Mouse (Mus musculus): ENCODE measurements at regions not wholly inside any gene's neighbourhood (a gene's known extent, or its start where the extent isn't known, plus 50 kb on each side); places are given as distances from the start of the nearest gene placed in this dataset.

DNA sequence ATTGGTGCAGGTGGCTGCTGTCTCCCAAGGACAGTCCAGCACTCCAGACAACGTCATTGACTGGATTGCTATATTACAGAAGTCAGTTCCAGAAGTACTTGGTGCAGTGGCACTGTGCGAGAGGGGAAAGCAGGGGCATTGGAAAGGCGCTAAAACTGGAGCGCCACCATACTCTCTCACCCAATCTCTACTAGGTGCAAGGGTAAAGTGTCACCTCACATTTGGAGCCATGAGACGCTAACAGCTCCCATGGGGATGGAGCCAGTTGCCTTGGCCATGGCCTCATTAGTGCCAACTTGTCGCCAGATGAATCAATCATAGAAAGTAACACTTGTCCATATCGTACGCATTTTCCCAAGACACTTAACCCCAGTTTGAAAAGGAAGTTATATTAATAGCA lies 1617.2 kb upstream of the Gulo start:
- DNase-seq (ENCODE audit: low spot score) = no peak

DNA sequence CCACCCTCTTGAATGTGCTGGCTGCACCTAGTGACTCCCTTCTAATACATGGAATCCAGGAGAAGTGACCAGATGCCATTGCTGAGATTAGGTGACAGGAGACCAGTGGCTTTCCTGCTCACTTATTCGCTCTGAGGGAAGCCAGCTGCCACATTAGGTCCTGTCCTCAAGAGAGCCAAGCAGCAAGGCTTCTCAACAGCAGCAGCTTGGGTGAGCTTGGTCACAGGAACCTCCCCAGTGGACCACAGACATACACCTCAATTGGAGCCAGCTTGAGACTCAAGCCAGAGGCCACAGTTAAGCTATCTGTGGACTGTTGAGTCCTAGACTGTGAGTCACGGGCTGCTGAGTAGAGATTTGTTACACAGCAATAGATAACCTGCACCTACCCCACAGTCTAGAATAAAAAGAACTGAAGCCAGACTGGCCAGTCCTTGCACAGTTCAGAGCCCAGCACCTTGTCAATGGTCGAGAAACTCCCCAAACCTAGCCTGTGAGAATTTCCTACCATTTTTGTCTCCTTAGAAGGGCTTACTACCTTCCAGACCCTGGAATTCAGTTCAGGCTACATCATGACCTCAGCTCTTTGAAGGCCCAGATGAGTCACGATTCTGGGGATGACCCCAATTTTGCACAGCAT lies 1615.0 kb upstream of the Gulo start:
- DNase-seq (ENCODE audit: low spot score) = no peak

DNA sequence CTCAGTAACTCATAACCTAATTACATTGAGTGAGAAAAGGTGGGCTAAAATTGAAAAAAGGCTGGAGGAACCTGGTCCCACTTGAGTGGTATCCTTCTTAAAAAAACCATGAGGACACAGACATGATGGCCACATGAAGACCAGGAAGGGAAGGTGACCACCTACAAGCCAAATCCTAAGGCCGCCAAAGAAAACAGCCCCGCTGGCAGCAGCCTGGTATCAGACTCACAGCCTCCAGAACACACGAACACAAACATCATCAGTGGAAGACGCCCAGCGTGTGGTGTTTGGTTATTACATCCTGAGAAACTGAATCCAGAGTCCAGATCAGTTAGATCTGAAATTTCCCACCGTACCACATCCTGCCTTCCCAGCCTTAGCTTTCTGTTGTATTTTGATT lies 1613.9 kb upstream of the Gulo start:
- DNase-seq (ENCODE audit: low spot score) = no peak

DNA sequence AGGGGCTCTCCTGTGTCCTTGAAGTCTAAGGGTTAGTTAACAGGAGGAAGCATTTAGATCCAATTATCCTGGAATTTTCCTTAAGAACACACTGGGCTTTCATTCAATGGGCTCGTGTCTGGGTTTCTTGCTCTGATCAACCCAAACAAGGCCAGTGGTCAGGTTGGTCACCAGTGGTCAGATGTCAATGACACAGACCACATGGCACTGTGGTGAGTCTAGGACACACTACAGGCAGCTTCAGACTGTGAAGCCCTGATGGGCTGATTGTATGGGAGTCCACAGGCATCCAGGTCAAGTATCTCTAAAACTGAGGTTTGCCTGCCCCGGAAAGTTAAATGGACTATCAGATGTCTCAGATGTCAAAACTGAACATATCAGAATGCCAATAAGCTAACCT lies 1612.5 kb upstream of the Gulo start:
- DNase-seq (ENCODE audit: low spot score) = no peak

DNA sequence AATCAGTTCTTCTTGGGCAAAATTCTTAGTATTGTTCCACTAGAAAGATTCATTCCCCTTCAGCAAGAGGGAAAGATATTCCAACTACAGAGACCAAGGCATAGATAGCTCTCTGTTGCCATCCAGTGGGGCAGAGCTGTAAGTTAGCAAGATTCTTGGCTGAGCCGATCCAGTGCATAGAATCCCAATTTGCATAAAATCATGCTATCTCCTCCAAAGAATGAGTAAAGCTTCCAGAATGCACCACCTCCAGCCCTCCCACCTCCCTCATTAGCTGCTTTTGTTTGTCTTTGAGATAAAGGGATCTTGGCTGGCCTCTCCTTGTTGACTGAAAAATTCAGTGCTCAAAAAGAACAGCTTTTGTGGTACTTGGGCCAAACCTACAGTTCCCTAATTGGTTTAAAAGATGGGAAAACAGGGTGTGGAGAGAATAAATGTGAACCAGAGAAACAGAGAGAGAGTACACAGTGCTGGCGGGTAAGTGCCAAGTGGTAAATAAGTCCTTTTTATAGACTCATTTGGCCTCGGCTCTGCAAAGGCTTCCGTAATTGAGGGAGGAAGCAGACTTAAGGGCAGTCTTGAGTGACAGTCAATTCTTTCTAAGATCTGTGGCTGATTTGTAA lies 1612.0 kb upstream of the Gulo start:
- DNase-seq (ENCODE audit: low spot score) = peak; percentile 47

DNA sequence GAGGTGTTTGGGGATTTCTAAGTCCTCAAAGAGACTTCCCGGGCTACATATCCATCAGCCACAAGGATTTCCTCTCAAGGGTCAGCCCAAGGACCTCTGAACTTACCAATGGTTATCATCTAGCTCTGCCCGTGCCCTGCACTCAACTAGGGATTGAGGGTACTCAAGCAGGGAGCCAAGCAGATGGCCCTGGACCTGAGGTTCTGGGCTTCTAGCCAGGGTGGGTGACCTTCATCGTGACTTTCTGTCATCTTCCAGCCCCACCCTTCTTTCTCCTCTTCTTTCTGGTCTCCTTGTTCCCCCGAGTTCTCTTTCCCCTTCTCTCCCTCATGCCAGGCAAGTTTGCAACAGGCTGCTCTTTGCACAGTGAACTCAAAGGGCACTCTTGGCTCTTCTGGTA lies 1610.6 kb upstream of the Gulo start:
- no peak for DNase-seq (ENCODE audit: low spot score)

DNA sequence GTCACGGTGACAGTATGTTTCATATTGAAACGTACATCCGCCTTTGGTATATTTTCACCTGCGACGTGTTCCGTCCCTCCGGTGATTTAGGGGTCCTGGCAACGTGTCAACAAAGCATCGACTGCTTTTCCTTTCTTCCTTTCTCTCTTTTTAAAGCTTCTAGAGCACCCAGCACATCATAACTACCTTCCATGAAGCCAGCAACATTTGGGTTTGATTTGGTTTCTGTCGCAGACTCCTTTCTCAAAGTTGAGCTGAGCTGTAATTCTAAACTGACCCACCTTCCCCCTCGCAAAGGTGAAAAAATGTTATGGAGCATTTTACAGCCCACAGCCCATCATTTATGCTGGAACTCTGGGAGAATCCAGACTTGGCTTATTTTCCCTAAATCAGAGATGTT lies 1605.4 kb upstream of the Gulo start:
- no peak for DNase-seq (ENCODE audit: low spot score)

DNA sequence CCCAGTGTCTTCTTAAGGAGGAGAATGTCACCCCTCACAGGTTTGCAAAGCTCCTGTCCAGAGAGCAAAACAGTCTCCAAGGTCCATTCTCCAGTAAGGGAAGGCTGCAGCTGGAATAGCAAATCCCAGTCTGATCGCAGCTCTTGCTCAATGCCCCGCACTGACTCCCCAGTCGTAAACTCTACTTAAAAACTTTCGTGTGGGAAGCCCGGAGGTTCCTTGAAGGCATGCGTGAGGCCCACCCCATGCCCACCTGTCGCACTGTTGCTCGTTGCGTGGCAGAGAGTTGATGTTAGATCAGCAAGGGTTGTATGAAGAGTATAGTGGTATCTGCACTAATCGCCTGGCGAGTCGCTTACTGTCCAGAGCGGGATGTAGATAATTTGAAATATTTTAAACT lies 1604.7 kb upstream of the Gulo start:
- DNase-seq (ENCODE audit: low spot score) = no peak

DNA sequence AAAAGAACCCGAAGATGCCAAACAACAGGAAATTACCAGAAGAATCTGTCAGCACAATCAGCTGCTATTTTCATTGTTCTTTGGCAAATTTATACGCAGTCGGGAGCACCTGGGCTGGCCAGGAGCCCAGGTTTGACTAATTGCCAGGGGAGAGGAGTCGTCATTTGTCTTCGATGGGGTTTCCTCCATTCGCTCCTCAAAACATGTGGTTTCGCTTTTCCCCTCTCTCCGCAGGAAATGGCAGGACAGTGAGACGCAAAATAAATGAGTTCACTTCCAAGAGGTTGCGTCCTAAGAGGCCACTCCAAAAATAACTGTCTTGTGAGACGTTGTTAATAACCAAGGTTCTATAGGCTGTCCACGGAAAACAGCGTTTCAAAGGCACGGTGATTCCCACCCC lies 1604.2 kb upstream of the Gulo start:
- peak; percentile 3 for DNase-seq (ENCODE audit: low spot score)

DNA sequence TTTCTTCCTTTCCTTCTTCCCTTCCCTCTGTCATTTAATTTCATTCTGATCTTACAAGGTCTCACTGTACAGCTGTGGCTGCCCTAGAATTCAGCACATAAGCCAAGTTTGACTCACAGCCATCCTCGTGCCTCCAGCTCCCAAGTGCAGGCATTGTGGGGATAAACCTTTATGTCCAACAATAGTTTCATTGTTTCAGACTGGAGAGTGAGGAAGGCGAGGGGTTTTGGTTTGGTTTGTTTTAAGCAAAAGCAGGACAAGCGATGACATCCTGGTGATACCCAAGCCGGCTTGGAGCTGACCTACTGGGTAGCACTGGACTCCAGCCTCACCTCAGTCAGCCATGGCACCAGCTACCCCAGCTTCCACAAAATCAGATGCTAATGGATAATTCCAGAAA lies 1603.5 kb upstream of the Gulo start:
- DNase-seq (ENCODE audit: low spot score) = no peak

DNA sequence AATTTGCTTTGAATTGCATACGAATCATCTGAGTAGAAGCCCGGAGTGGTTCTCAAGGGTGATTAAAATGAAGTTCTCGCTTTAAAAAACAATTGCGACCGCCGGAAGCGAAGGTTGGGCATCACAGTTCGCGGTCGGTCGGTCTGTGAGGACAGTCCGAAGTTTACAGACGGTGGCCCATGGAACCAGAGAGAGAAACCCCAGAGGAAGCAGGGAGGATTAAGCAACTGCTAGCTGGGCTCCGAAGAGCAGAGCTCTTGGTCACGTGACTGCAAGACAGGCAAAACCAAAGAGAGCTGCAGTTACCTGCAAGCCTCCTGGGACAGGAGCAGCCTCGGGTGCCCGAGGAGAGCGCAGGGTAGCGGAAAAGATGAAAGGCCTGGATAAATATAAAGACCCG lies 1599.3 kb upstream of the Gulo start:
- peak; percentile 46 for DNase-seq (ENCODE audit: low spot score)

DNA sequence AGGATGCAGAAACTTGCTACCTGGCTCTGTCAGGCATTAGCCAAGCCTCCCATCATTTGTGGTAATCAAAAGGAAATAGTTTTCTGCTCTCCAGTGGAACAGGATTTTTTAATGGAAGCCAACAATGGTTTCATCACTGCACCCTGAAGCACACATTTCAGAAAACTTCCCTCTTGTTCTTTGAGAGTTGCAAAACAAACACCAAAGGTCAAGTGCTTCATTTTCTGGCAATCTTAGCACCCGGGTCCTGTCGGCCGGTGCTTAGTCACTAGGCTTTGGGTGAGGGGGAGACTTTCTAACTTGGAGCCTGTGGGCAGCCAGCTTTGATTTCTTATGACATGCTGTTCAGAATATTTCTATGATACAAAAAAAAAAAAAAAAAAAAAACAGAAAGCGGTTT lies 1594.0 kb upstream of the Gulo start:
- DNase-seq (ENCODE audit: low spot score) = peak; percentile 73

DNA sequence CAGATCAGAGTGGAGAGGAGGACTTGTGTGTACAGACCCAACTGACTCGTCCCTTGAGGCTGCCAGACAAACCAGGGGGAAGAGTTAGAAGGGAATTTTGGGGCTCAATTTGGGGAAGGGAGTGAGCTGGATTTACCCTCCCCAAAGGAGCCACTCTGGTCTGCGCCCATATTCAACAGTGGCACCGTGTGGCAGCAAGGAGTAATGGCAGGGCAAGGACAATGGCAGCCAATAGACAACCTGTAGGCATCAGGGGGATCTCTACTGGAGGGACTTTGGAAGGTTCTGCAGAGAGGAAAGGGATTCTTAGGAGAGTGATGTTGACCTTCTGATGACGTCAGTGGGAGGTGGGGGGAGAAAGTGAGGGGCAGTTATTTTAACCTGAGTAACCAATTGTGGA lies 1590.7 kb upstream of the Gulo start:
- peak; percentile 5 for DNase-seq (ENCODE audit: low spot score)

DNA sequence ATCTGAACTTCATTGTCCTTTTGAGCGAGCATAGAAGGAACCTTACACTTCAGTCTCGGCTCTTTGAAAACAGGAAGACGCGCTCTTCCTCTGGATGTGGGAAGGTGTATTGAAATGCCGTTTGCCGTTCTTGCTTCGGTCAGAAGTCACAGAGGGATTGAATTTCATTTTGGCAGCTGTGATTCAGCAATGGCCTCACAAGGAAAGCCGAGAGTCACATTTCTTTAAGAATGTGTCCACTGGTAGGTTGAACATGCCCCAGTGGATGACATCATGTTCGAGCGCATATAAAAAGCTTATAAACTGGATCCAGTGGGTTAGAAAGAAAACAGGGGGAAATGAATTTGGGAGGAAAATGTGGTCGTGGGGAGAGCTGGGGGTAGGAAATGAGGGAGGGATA lies 1579.6 kb upstream of the Gulo start:
- DNase-seq (ENCODE audit: low spot score) = no peak

DNA sequence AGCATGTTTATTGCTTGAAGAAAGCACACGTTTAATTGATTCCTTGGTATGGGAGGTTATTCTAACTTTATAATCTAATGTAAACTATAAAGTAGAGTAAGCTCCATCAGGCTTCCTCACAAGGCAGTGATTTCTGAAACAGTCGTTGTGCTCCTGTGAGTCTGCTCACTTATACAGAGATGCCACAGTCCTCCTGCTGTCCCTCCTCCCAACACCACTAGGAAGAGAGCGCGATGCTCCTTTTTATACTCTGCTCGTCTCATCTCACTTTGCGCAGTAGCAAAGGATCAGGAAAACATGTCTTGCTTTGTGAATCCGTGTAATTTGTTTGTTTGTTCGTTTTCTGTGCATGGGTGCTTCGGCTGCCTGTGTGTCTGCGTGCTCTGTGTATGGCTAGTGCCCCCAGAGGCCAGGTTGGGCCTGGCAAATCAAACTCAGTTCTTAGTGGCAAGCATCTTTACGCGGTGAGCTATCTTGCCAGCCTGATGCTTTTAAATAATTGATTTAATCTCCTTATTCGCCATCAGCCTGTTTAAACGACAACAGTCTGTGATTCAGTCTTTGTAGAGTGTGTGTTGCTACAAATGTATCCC lies 1575.5 kb upstream of the Gulo start:
- DNase-seq (ENCODE audit: low spot score) = no peak

DNA sequence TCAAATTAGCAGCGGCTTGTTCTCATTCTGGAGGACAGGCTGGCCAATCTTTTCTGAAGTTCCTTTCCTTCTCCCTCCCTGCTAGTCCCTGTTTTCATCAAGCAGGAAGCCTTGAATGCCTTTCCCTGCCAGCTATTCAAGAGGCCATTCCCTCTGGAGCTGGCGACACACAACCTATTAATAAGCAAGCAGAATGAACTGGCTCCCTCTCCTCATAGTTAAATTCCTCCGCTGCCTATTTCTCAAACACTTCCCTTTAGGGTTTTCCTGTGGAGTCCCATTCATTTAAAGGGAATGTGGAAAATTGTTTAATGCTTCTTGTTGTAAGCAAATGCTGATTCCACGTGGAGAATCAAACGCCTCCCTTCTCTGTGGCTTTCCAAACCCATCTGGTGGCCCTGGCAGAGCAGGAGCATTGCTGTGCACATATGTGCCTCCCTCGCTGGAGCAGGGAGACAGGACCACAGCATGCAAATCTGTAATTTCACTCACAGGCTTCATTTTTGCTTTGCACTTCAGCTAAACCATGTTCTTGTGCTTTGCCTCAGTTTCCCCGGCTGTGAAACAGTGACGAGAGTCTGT lies 1573.3 kb upstream of the Gulo start:
- DNase-seq (ENCODE audit: low spot score) = no peak

DNA sequence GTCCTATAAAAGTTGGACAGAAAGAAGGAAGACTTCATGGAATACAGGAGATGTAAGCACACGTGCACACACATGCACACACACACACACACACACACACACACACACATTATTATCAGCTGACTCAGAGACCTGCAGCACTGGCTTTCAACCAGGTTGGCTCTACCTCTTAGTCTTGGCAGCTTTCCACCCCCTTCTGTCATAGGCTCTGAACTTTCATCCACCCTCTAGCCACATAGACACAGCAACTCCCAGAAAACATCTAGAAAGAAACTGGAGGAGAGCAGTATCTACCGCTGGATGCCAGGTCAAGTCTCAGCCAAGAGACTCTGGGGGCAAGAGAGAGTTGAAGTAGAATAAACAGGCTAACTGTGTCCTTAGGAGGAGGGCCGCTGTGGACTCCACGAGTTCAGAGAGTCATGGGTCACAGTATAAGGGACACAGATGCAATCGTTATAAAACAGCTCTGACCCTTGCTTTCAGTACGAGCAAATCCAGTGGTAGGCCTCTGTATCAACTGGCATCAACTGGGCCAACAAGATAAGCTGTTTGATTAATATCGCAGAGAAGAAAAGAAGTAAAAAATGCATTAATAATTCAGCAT lies 1565.4 kb upstream of the Gulo start:
- peak; percentile 3 for DNase-seq (ENCODE audit: low spot score)

DNA sequence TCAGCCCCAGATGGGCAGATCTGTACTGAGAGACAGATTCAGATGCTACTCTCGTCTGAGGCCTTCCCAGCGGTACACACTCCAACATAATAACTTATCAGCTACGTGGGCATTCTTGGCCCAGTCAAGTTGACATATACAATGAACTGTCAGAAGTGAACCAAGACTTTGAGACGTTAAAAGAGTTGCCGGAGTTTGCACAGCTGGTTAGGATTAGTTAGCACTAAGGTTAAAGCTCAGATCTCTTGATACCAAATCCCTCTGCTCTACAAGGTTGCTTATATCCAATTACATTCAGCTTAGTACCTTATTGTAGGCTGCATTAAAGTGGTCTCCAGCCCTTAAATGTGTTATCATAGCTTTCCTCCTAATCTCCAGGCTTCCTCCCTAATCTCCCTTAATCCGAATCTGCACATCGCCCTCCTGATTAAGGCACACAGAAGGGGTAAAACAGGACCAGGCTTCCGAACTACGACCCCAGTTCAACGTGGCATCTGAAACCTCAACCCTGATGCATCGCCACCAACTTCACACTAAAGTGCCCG lies 1564.5 kb upstream of the Gulo start:
- DNase-seq (ENCODE audit: low spot score) = no peak

DNA sequence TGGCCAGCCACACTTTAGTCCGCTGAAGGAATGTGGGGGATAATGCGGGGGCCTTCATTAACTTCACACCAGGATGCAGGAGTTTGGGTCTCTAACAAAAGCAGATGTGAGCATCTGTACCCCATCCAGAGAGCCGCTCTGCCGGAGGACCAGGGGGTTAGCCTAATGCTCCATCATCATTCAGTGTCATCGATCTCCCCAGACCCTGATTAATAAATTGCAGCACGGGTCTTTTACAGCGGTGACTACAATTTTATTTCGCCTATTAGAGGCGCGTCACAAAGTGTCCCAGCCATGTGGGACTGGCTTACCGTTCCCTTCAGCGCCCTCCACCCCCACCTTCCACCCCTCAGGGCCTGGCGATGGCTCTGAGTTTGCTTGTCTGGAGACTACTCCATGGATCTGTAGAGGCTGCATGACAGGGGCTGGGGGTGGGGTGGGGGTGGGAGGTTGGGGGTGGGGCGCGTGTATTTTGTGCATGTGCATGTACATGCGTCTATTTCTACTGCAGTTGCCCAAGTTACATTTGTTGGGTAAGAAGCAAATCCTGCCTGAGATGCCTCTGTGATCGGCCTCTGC lies 1560.8 kb upstream of the Gulo start:
- no peak for DNase-seq (ENCODE audit: low spot score)

DNA sequence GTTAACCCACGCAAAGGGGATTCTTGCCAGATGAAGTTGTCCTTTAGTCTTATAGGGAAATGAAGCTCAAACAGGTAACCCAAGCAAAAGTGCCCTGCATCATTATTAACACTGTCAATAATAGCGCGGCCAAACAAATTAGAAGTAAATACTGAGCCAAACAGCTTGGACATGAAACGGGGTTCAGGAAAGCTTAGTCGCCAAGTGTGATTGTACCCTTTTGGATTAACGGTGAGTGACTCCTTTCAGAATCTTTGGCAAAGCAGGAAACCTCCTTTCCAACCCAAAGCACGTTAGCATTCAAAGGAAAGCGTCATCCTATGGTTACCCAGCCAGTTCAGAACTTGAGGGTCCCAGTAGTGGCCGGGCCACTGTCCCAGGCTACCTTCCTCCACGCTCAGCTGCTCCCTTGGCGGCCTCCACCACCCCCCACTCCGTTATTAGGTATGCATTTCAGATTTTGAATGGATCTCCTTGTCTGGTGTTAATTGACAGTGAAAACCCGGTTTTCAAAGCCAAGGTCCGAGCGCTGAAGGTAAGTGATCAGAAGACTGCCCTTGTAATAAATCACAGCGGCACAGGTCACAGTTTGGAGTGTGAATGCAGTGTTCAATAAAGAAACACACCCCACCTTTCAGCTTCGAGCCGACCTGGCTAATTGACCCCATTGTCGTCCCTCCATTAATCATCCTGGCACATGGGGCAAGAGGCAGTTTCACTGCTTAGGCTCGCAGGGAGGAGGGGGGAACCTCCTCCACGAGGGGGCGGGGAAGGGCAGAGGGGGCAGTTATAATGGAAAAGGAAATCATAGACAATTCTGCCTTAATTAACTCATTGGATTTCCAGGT lies 1560.1 kb upstream of the Gulo start:
- DNase-seq (ENCODE audit: low spot score) = no peak

DNA sequence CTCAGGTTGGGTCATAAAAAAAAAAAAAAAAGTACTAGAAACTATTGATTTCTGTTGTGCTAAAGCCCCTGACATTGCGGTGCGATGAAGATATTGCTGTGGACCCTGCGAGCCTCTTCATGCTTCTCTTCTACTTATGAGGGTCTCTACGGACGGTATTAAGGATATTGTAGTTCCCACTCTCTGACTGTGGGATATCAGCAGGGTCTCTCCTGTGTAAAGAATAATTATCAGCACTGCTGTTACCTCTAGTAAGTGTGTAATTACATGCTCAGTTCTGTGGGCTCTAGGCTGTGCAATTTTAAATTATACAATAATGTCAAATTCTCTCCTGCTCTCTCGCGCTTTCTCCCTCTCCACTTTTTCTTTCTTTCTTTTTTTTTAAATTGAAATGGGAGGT lies 1545.9 kb upstream of the Gulo start:
- DNase-seq (ENCODE audit: low spot score) = no peak

All from lung, postnatal 25 days (tissue).